Mouse (Mus musculus) intestine, embryonic 15.5 days (tissue): ENCODE measurements around the gene Hp1bp3. TPM values are rescaled to one million over a fixed set of nuclear protein-coding genes. Genes with fewer than 3 reads are reported as not detected.

Source experiments
- ATAC-seq: fragments of 200-750 bp; cut with Nextera tagmentation; 2 replicates; pipeline ENCODE4 v1.8.0; 2017; ENCODE audit warnings: moderate TSS enrichment, moderate library complexity
- H3K27ac ChIP-seq: fragments of 300-500 bp; sonication (generic); 2 replicates; pipeline ENCODE4 v1.5.1; 2015; ENCODE audit warnings: mild to moderate bottlenecking, inconsistent platforms
- H3K27me3 ChIP-seq: fragments of 300-500 bp; sonication (generic); replicated peaks from 2 replicates; pipeline ENCODE4 v1.6.1; 2015; ENCODE audit warnings: inconsistent platforms
- H3K36me3 ChIP-seq: fragments of 300-500 bp; sonication (generic); 2 replicates; pipeline ENCODE4 v1.6.1; 2015; ENCODE audit warnings: inconsistent platforms
- H3K4me1 ChIP-seq: fragments of 300-500 bp; sonication (generic); replicated peaks from 2 replicates; pipeline ENCODE4 v1.6.1; 2015; ENCODE audit warnings: inconsistent platforms
- H3K4me2 ChIP-seq: fragments of 300-500 bp; sonication (generic); replicated peaks from 2 replicates; pipeline ENCODE4 v1.6.1; 2015; ENCODE audit warnings: mild to moderate bottlenecking, inconsistent platforms
- H3K4me3 ChIP-seq: fragments of 300-500 bp; sonication (generic); replicated peaks from 2 replicates; pipeline ENCODE4 v1.5.1; 2015; ENCODE audit warnings: inconsistent platforms
- H3K9ac ChIP-seq: fragments of 300-500 bp; sonication (generic); 2 replicates; pipeline ENCODE4 v1.6.1; 2015; ENCODE audit warnings: inconsistent platforms
- H3K9me3 ChIP-seq: fragments of 300-500 bp; sonication (generic); 2 replicates; pipeline ENCODE4 v1.6.1; 2016; ENCODE audit warnings: inconsistent platforms
- WGBS: fragments of 180-500 bp; shearing (Covaris S2); methylation state at CpG from one replicate; pipeline ENCODE4 v1.1.7; 2015; 5-methylcytosine and 5-hydroxymethylcytosine counted together
- polyA plus RNA-seq: library from polyadenylated mRNA; unstranded; fragments of >200 nt; fragmentation: Nextera tagmentation; extraction: Ambion mirVana; gene quantifications from 2 replicates; pipeline ENCODE4 v1.2.1, GENCODE M21; 2015

Hp1bp3 gene
- polyA plus RNA-seq, 1 experiment from 2014 or later, result 129 TPM

DNA sequence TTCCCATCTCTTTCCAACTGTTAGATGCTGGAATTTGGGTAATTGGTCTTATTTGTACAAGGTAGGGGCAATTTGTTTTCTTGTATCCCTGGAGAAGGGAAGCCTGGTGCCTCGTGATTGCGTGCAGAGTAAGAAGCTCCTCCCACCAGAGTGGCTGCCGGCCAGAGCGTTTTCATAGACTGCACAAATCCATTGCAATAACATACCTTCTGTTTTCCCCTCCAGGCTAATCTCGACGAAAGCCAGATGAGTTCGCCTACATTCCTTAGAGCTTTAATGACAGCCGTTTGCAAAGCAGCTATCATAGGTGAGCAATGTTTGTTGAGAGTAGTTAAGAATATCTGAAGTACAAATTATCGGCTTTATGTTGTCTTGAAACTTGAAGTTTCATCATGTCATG lies 14.4 kb upstream of the Hp1bp3 start:
- H3K4me2 ChIP-seq, result no peak overlapping the region
- 56% methylated on average over 9 of the region's 9 CpGs for WGBS
- H3K4me3 ChIP-seq, result no peak overlapping the region
- ATAC-seq, result no peak
- no peak overlapping the region for H3K27ac ChIP-seq
- H3K36me3 ChIP-seq, result peaks cover 48% of the 10 kb centered on the region
- H3K27me3 ChIP-seq, result no peaks in the 10 kb centered on the region
- H3K9me3 ChIP-seq, result no peaks in the 10 kb centered on the region
- H3K9ac ChIP-seq, result no peak overlapping the region
- no peaks in the 10 kb centered on the region for H3K4me1 ChIP-seq

DNA sequence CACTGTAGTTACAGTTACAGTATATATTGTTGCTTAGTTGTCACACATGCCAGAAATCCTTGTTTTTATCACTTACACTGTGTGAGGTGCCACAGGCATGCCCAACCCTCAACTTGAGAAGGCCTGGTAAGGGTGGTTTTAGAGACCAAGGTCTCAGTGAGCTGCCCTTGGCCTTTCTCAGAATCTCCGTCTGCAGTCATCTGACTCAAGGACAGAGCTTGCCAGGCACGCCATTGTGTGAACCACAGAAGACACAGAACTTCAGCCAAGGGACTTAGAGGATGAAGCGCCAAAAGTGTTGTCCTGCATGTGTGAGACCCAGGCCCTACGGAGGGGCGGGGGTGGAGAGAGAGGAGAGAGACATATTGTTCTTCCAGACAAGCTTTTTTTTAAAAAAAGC lies 6.0 kb upstream of the Hp1bp3 start:
- Histone ChIP-seq H3K27ac (no peak overlapping the region), H3K4me1 (no peaks in the 10 kb centered on the region), H3K4me2 (no peak overlapping the region), H3K36me3 (peaks cover 17% of the 10 kb centered on the region), H3K4me3 (no peak overlapping the region), H3K9ac (no peak overlapping the region), H3K27me3 (no peaks in the 10 kb centered on the region), H3K9me3 (no peaks in the 10 kb centered on the region)
- no peak for ATAC-seq
- WGBS, result 91% methylated on average over 5 of the region's 5 CpGs

- WGBS, result 71% methylated on average over 3 of the region's 3 CpGs
- Histone ChIP-seq H3K9ac (no peak overlapping the region), H3K4me2 (no peak overlapping the region), H3K4me1 (peaks cover 14% of the 10 kb centered on the region), H3K27ac (no peak overlapping the region), H3K9me3 (no peaks in the 10 kb centered on the region), H3K27me3 (no peaks in the 10 kb centered on the region), H3K36me3 (peaks cover 7% of the 10 kb centered on the region), H3K4me3 (no peak overlapping the region)
- no peak for ATAC-seq
These were observed 2.2 kb upstream of the Hp1bp3 start for GRCm38 (mm10) chr4:138213861-138214260.

DNA sequence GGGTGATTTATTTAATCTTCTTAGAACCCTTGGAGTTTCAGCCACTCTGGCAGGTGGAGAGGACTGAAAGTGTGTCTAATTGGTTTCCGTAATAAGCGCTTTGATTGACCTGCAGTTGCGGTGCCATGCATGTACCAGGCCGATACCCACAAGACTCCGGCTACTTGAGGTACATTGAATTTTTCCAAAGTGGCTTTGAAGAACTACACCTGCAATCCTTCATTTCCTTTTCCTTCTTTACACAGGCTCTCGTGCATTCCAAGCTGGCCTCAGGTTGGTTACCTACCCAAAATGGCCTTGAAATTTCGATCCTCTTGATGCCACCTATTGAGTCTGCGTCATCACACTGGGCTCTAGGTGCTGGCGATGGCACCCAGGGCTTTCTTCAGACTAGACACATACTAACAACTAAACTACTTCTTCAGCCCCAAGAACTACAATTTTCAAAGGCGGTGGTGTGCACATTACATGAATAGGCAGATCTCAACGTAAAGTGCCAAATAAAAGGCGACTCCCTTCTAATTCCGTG lies 361 bp upstream of the Hp1bp3 start:
- 42% methylated on average over 13 of the region's 13 CpGs for WGBS

DNA sequence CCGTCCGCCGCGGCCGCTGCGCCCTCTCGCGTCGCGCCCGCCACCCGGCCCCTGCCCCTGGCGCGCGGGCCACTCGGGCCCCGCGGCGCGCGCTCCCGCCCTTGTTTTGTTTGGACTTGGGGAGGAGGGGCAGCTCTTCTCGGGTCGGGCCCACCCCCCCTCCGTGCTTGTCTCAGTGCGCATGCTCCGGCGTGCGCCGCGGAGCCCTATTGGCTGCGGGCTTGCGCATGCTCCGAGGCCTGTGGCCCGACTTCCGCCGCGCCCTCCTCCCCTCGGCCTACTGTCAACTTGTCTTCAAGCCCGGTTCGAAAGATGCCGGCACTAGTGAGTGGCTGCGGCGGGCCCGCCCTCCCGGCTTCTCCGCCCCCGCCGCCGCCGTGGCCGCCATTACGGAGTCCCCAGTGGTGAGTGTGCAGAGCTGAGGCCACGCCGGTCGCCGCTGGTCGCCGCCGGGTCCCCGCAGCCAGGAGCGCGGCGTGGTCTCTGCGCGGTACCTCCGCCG lies 846 bp downstream of the Hp1bp3 start:
- Histone ChIP-seq H3K9ac (peak overlapping the region; percentile 96), H3K27ac (peak overlapping the region; percentile 99), H3K4me2 (peak overlapping the region; percentile 79), H3K9me3 (no peaks in the 10 kb centered on the region), H3K4me3 (peak overlapping the region; percentile 95), H3K4me1 (peaks cover 24% of the 10 kb centered on the region), H3K36me3 (no peaks in the 10 kb centered on the region; the same call in 1 of the 2 replicates), H3K27me3 (no peaks in the 10 kb centered on the region)
- WGBS, result under 1% methylated on average over 68 of the region's 68 CpGs
- peak; percentile 98 for ATAC-seq

More for the DNA sequence above, 361 bp upstream of the Hp1bp3 start:
- Histone ChIP-seq H3K27me3 (no peaks in the 10 kb centered on the region), H3K4me3 (peak overlapping the region; percentile 95), H3K27ac (peak overlapping the region; percentile 99), H3K9me3 (no peaks in the 10 kb centered on the region), H3K36me3 (no peaks in the 10 kb centered on the region), H3K9ac (peak overlapping the region; percentile 93), H3K4me1 (peaks cover 24% of the 10 kb centered on the region), H3K4me2 (peak overlapping the region; percentile 74)
- ATAC-seq, result no peak

GRCm38 (mm10) chr4:138217441-138217840 lies 1.3 kb downstream of the Hp1bp3 start:
- WGBS, result under 1% methylated on average over 36 of the region's 36 CpGs
- Histone ChIP-seq H3K4me1 (peaks cover 24% of the 10 kb centered on the region), H3K36me3 (no peaks in the 10 kb centered on the region; the same call in 1 of the 2 replicates), H3K27ac (peak overlapping the region; percentile 82), H3K4me2 (peak overlapping the region; percentile 79), H3K27me3 (no peaks in the 10 kb centered on the region), H3K9ac (peak overlapping the region; percentile 96), H3K4me3 (peak overlapping the region; percentile 95), H3K9me3 (no peaks in the 10 kb centered on the region)
- peak; percentile 21; the same call in 1 of the 2 replicates for ATAC-seq

DNA sequence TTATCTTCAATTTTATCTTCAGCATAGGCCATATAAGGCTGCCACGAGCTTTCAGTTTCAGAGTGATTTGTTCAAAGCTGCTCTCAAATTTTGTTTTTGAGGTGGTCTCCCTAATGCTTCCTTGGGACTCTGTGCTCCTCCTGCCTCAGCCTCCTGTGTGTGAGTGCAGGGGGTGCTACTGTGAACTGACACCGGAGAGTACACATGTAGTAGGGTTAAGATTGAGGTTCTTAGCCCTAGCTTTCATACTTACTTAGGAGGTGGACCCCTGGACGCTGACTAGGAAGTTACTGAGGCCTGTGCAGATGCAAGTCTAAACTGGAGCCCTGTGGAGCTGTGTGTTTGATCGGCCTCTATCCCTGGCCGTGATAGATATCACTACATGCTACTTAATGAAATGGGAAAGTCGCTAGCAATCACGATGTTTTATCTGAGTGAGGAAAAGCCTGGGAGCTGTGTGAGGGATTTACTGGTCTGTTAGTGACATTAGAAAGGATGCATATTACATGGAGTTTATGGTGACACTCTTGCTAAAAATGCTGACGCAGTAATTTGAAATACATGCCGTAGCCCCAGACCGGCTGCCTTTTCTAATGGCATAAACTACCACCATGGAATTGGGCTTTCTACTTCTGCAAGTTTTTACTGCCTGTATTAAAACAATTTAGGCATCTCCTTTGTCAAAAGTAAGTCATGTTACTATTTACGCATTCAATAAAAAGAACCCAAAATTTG lies 2.0 kb downstream of the Hp1bp3 start:
- H3K27me3 ChIP-seq, result no peaks in the 10 kb centered on the region
- ATAC-seq, result no peak
- H3K36me3 ChIP-seq, result peaks cover 1% of the 10 kb centered on the region; the same call in 1 of the 2 replicates
- peak overlapping the region; percentile 95 for H3K4me3 ChIP-seq
- H3K9ac ChIP-seq, result peak overlapping the region; percentile 96
- no peaks in the 10 kb centered on the region for H3K9me3 ChIP-seq
- 73% methylated on average over 11 of the region's 11 CpGs for WGBS
- peak overlapping the region; percentile 79 for H3K4me2 ChIP-seq
- H3K27ac ChIP-seq, result no peak overlapping the region
- H3K4me1 ChIP-seq, result peaks cover 24% of the 10 kb centered on the region

GRCm38 (mm10) chr4:138219331-138219730 lies 3.2 kb downstream of the Hp1bp3 start:
- no peaks in the 10 kb centered on the region for H3K27me3 ChIP-seq
- H3K36me3 ChIP-seq, result peaks cover 12% of the 10 kb centered on the region
- no peak overlapping the region for H3K9ac ChIP-seq
- ATAC-seq, result no peak
- H3K4me1 ChIP-seq, result peaks cover 24% of the 10 kb centered on the region
- 78% methylated on average over 5 of the region's 5 CpGs for WGBS
- no peak overlapping the region for H3K4me3 ChIP-seq
- H3K4me2 ChIP-seq, result no peak overlapping the region
- no peaks in the 10 kb centered on the region for H3K9me3 ChIP-seq
- H3K27ac ChIP-seq, result no peak overlapping the region

DNA sequence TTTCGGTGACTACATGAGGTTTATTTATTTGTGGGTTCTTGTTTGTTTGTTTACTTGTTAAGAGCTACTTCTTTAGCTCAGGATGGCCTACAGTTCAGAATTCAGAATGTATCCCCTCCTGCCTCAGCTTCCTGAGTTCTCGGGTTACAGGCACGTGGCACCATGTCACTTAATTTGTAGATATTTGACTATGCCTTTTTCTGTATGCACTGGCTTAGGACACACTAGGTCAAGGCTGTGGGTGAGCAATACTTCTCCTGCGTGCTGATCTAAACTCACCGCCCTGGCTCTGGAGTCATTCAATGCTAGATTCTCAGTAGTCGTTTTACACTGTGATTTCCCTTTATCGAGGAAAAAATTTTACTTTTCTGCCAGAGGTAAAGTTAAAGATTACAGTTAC lies 4.7 kb downstream of the Hp1bp3 start:
- no peak for ATAC-seq
- no peaks in the 10 kb centered on the region for H3K9me3 ChIP-seq
- peaks cover 18% of the 10 kb centered on the region for H3K36me3 ChIP-seq
- peaks cover 21% of the 10 kb centered on the region for H3K4me1 ChIP-seq
- H3K27me3 ChIP-seq, result no peaks in the 10 kb centered on the region
- no peak overlapping the region for H3K27ac ChIP-seq
- no peak overlapping the region for H3K9ac ChIP-seq
- 73% methylated on average over 7 of the region's 7 CpGs for WGBS
- no peak overlapping the region for H3K4me2 ChIP-seq
- no peak overlapping the region for H3K4me3 ChIP-seq

GRCm38 (mm10) chr4:138221406-138221805 lies 5.3 kb downstream of the Hp1bp3 start:
- peaks cover 18% of the 10 kb centered on the region for H3K4me1 ChIP-seq
- no peak overlapping the region for H3K9ac ChIP-seq
- no peak for ATAC-seq
- H3K27ac ChIP-seq, result no peak overlapping the region
- no peaks in the 10 kb centered on the region for H3K27me3 ChIP-seq
- H3K4me3 ChIP-seq, result no peak overlapping the region
- 84% methylated on average over 5 of the region's 5 CpGs for WGBS
- peaks cover 22% of the 10 kb centered on the region for H3K36me3 ChIP-seq
- no peak overlapping the region for H3K4me2 ChIP-seq
- no peaks in the 10 kb centered on the region for H3K9me3 ChIP-seq

- H3K36me3 ChIP-seq, result peaks cover 27% of the 10 kb centered on the region
- H3K4me2 ChIP-seq, result no peak overlapping the region
- H3K9ac ChIP-seq, result no peak overlapping the region
- peaks cover 18% of the 10 kb centered on the region for H3K4me1 ChIP-seq
- no peak overlapping the region for H3K27ac ChIP-seq
- H3K27me3 ChIP-seq, result no peaks in the 10 kb centered on the region
- no peaks in the 10 kb centered on the region for H3K9me3 ChIP-seq
- no peak overlapping the region for H3K4me3 ChIP-seq
- ATAC-seq, result no peak
- WGBS, result 85% methylated on average over 5 of the region's 5 CpGs
These were observed 6.3 kb downstream of the Hp1bp3 start for GRCm38 (mm10) chr4:138222396-138222795.

- Histone ChIP-seq H3K27ac (no peak overlapping the region), H3K36me3 (peaks cover 34% of the 10 kb centered on the region), H3K4me1 (0 out of 2 replicates have a peak, but pooled peaks cover 12% of the 10 kb centered on the region)
These were observed 7.5 kb downstream of the Hp1bp3 start for GRCm38 (mm10) chr4:138223623-138224022.

More at GRCm38 (mm10) chr4:138223623-138224022, 7.5 kb downstream of the Hp1bp3 start:
- Histone ChIP-seq H3K4me3 (no peak overlapping the region), H3K9me3 (no peaks in the 10 kb centered on the region), H3K27me3 (no peaks in the 10 kb centered on the region), H3K4me2 (no peak overlapping the region), H3K9ac (no peak overlapping the region)
- no peak for ATAC-seq
- 83% methylated on average over 10 of the region's 10 CpGs for WGBS
